Mouse (Mus musculus) thymus, postnatal 14 days (tissue): ENCODE measurements around the gene Prr29.

Source experiments
- DNase-seq: peaks from one replicate; pipeline ENCODE4 v3.0.0; 2021

The Prr29 gene

GRCm38 (mm10) chr11:106410507-106410906, 45.2 kb downstream of the Prr29 start:
- DNase-seq: no peak

- DNase-seq: no peak
Measured at GRCm38 (mm10) chr11:106411157-106411556, 45.9 kb downstream of the Prr29 start.

GRCm38 (mm10) chr11:106412641-106413360, 47.5 kb downstream of the Prr29 start:
- no peak for DNase-seq

GRCm38 (mm10) chr11:106416331-106416730, 51.1 kb downstream of the Prr29 start:
- DNase-seq: no peak

- no peak for DNase-seq
Measured at GRCm38 (mm10) chr11:106417860-106418259, 52.6 kb downstream of the Prr29 start.

- DNase-seq: peak; percentile 86
Measured at GRCm38 (mm10) chr11:106418622-106419196, 53.4 kb downstream of the Prr29 start.

GRCm38 (mm10) chr11:106419262-106420102, 54.2 kb downstream of the Prr29 start:
- DNase-seq: no peak

GRCm38 (mm10) chr11:106425201-106425600, 59.9 kb downstream of the Prr29 start:
- DNase-seq: no peak

GRCm38 (mm10) chr11:106426447-106426846, 61.2 kb downstream of the Prr29 start:
- no peak for DNase-seq
